Mouse (Mus musculus) spleen, adult 2 months (tissue): ENCODE results near the gene Ctnnd2.

Source experiments
- CTCF ChIP-seq: fragments of 200-500 bp; IDR thresholded peaks from 2 replicates; pipeline ENCODE4 v1.5.1; 2011; ENCODE audit warnings: mild to moderate bottlenecking, inconsistent platforms; ENCODE audit not compliant: insufficient read depth, insufficient read length, insufficient replicate concordance; ENCODE audit errors: extremely low read depth
- POLR2A ChIP-seq: fragments of 200-500 bp; IDR thresholded peaks from 2 replicates; pipeline ENCODE4 v1.6.1; 2011; ENCODE audit warnings: low read depth, low read length, inconsistent platforms

DNA sequence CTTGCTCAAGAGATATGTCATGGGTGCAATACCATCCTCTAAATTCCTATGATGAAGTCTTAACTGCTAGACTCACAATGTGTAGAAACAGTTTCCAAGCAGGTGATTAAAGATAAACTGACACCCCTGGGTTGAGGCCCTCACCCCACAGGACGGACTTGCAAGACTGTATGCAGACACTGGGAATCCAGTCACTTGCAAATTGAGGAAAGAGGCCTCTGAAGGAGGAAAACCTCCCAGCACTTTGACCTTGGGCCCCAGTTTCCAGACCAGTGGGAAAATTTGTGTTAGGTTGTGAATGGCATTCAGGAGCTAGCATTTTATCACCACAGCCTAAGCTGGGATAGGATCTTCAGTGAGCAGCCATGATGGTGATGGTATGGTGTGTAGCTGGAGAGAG is 521.9 kb downstream of the Ctnnd2 start:
- TF ChIP-seq POLR2A (no peak), CTCF (no peak)
